Mouse (Mus musculus): ENCODE measurements around the gene Epgn. TPM values are rescaled to one million over a fixed set of nuclear protein-coding genes. Genes with fewer than 3 reads are reported as not detected.

Epgn gene
- total and polyA plus RNA-seq, 3 experiments = not detected

DNA sequence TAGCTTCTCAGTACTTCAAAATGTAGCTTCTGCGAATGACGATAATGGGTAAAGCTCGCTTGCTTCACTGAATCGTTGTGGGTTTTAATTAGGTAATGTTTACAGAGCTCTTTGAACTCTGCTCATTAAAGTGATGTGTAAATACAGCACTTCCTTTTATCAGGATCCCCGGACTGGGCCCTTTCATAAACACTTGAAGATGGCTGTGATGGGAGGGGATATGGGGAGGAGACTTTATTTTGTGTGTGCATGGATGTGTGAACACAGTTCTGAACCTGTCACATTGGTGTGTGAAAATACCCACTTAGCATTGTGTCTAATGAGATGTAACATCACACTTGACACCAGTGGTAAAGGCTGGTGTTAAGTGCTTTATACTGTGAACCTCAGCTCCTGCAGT, 39.7 kb upstream of the Epgn start:
- DNase-seq (ENCODE audit: low read depth, low spot score) = no peak
- peaks cover 0 to 10% of the 10 kb centered on the region in 2 experiments; a peak in 2 of 4 replicates for H3K27me3 ChIP-seq (ENCODE audit: control insufficient read depth in 1 of 2, insufficient read depth in 2 of 2, low read length in 2 of 2)
- H3K9ac ChIP-seq (ENCODE audit: control insufficient read depth, low read depth, low read length, poor library complexity, severe bottlenecking) = no peak overlapping the region
- H3K4me1 ChIP-seq (ENCODE audit: control insufficient read depth in 1 of 2, insufficient read depth in 2 of 2, low read length in 2 of 2) = no peaks in the 10 kb centered on the region
- TF ChIP-seq EP300 (IDR thresholded peaks at IDR 0.05; ENCODE audit: low read depth in 1 of 2, low read length in 2 of 2) = no peak
- H3K36me3 ChIP-seq (ENCODE audit: control insufficient read depth in 1 of 2, insufficient read depth in 2 of 2, low read length in 2 of 2) = no peaks in the 10 kb centered on the region
- H3K9me3 ChIP-seq (replicated peaks; ENCODE audit: insufficient read depth, low read length) = no peaks in the 10 kb centered on the region
- no peaks in the 10 kb centered on the region for H3K79me2 ChIP-seq (ENCODE audit: control insufficient read depth, insufficient read depth, low read length, poor library complexity)
- no peak overlapping the region for H3K4me3 ChIP-seq (ENCODE audit: control insufficient read depth in 1 of 2, insufficient read depth in 1 of 2, low read depth in 2 of 2, low read length in 2 of 2)
- no peak overlapping the region for H3K27ac ChIP-seq (ENCODE audit: control insufficient read depth, low read depth, low read length)

DNA sequence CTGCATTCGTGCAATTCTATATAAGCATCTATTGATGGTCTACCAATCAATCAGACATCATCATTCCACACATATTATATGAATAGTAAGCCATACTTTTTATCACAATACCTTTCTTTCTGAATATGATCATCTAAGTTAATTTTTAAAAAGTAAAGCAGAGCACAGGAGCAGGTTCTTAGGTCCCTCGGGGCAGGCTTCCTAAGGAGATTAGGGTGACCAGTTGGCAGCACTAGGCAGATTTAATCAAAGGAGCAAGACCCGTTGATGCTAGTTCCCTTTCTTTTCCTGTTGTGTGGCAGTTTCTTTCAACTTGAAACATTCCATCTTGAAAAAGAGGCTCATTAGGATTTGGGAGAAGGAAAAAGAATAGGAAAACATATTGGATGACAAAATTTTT, 39.1 kb upstream of the Epgn start:
- H3K27ac ChIP-seq (ENCODE audit: control insufficient read depth, low read depth, low read length) = no peak overlapping the region
- peaks cover 0 to 8% of the 10 kb centered on the region in 2 experiments; a peak in 2 of 4 replicates for H3K27me3 ChIP-seq (ENCODE audit: control insufficient read depth in 1 of 2, insufficient read depth in 2 of 2, low read length in 2 of 2)
- H3K4me3 ChIP-seq (ENCODE audit: control insufficient read depth in 1 of 2, insufficient read depth in 1 of 2, low read depth in 2 of 2, low read length in 2 of 2) = no peak overlapping the region
- no peaks in the 10 kb centered on the region for H3K79me2 ChIP-seq (ENCODE audit: control insufficient read depth, insufficient read depth, low read length, poor library complexity)
- no peaks in the 10 kb centered on the region for H3K9me3 ChIP-seq (replicated peaks; ENCODE audit: insufficient read depth, low read length)
- no peaks in the 10 kb centered on the region for H3K4me1 ChIP-seq (ENCODE audit: control insufficient read depth in 1 of 2, insufficient read depth in 2 of 2, low read length in 2 of 2)
- no peak overlapping the region for H3K9ac ChIP-seq (ENCODE audit: control insufficient read depth, low read depth, low read length, poor library complexity, severe bottlenecking)
- no peaks in the 10 kb centered on the region for H3K36me3 ChIP-seq (ENCODE audit: control insufficient read depth in 1 of 2, insufficient read depth in 2 of 2, low read length in 2 of 2)
- DNase-seq (ENCODE audit: low read depth, low spot score) = no peak
- TF ChIP-seq CHD2 (IDR thresholded peaks at IDR 0.05; ENCODE audit: low read length) = no peak
- TF ChIP-seq TBP (IDR thresholded peaks at IDR 0.05; ENCODE audit: low read depth, low read length) = no peak
- TF ChIP-seq EP300 (IDR thresholded peaks at IDR 0.05; ENCODE audit: low read depth in 1 of 2, low read length in 2 of 2) = no peak
- no peak for TF ChIP-seq USF2 (IDR thresholded peaks at IDR 0.05; ENCODE audit: borderline replicate concordance in 1 of 2, insufficient read depth in 1 of 2, low read depth in 1 of 2, low read length in 2 of 2)
- TF ChIP-seq GABPA (IDR thresholded peaks at IDR 0.05; ENCODE audit: low read depth, low read length) = no peak
- no peak for TF ChIP-seq BHLHE40 (IDR thresholded peaks at IDR 0.05; ENCODE audit: borderline replicate concordance, low read depth, low read length)
- TF ChIP-seq ZKSCAN1 (IDR thresholded peaks at IDR 0.05; ENCODE audit: low read depth, low read length) = no peak
- TF ChIP-seq MAX (IDR thresholded peaks at IDR 0.05; ENCODE audit: low read length) = no peak
- no peak for TF ChIP-seq NRF1 (IDR thresholded peaks at IDR 0.05; ENCODE audit: insufficient read depth, low read depth, low read length, poor library complexity, severe bottlenecking)

DNA sequence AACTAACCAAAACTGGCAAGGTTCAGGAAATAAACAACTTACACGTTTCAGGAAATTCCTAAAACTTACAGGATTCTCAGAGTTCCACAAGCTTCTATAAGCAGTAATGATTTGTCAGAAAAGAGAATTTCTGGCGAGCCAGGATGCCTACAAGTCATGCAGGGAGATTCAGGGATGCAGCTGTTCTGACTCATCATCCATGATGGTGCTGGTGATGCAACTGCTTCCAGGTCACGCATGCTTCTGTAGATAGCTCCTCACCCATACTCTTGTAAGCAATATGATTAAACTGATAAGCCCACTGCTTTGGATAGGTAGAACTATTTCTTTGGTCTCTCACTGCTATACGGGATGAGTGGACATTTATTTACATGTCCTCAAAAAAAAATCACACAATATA, 38.7 kb upstream of the Epgn start:
- no peak overlapping the region for H3K4me3 ChIP-seq (ENCODE audit: control insufficient read depth in 1 of 2, insufficient read depth in 1 of 2, low read depth in 2 of 2, low read length in 2 of 2)
- TF ChIP-seq ELF1 (IDR thresholded peaks at IDR 0.05; ENCODE audit: low read depth, low read length) = no peak
- no peak for TF ChIP-seq GATA1 (IDR thresholded peaks at IDR 0.05; ENCODE audit: low read depth, low read length)
- no peak for TF ChIP-seq MYC (IDR thresholded peaks at IDR 0.05; ENCODE audit: low read depth, low read length)
- TF ChIP-seq ETS1 (IDR thresholded peaks at IDR 0.05; ENCODE audit: low read depth, low read length) = no peak
- no peak for TF ChIP-seq SIN3A (IDR thresholded peaks at IDR 0.05; ENCODE audit: low read length)
- TF ChIP-seq SMC3 (IDR thresholded peaks at IDR 0.05; ENCODE audit: low read depth, low read length) = no peak
- TF ChIP-seq BHLHE40 (IDR thresholded peaks at IDR 0.05; ENCODE audit: borderline replicate concordance, low read depth, low read length) = no peak
- TF ChIP-seq CHD1 (IDR thresholded peaks at IDR 0.05; ENCODE audit: low read depth, low read length) = no peak
- TF ChIP-seq EP300 (IDR thresholded peaks at IDR 0.05; ENCODE audit: low read depth in 1 of 2, low read length in 2 of 2) = no peak
- no peak for TF ChIP-seq MEF2A (IDR thresholded peaks at IDR 0.05; ENCODE audit: extremely low read depth, insufficient replicate concordance, low read depth, low read length, poor library complexity, severe bottlenecking)
- TF ChIP-seq MAX (IDR thresholded peaks at IDR 0.05; ENCODE audit: low read length) = no peak
- TF ChIP-seq RCOR1 (IDR thresholded peaks at IDR 0.05; ENCODE audit: low read depth, low read length) = no peak
- no peak for TF ChIP-seq RAD21 (IDR thresholded peaks at IDR 0.05; ENCODE audit: low read depth, low read length)
- no peak for TF ChIP-seq ZMIZ1 (IDR thresholded peaks at IDR 0.05; ENCODE audit: low read depth, low read length)

More for the DNA sequence above, 38.7 kb upstream of the Epgn start:
- Histone ChIP-seq H3K79me2 (ENCODE audit: control insufficient read depth, insufficient read depth, low read length, poor library complexity) (no peaks in the 10 kb centered on the region), H3K9ac (ENCODE audit: control insufficient read depth, low read depth, low read length, poor library complexity, severe bottlenecking) (no peak overlapping the region), H3K4me1 (ENCODE audit: control insufficient read depth in 1 of 2, insufficient read depth in 2 of 2, low read length in 2 of 2) (no peaks in the 10 kb centered on the region), H3K9me3 (replicated peaks; ENCODE audit: insufficient read depth, low read length) (no peaks in the 10 kb centered on the region), H3K27ac (ENCODE audit: control insufficient read depth, low read depth, low read length) (no peak overlapping the region), H3K36me3 (ENCODE audit: control insufficient read depth in 1 of 2, insufficient read depth in 2 of 2, low read length in 2 of 2) (no peaks in the 10 kb centered on the region), H3K27me3 (ENCODE audit: control insufficient read depth in 1 of 2, insufficient read depth in 2 of 2, low read length in 2 of 2) (peaks cover 0 to 8% of the 10 kb centered on the region in 2 experiments; a peak in 1 of 4 replicates)
- DNase-seq (ENCODE audit: low read depth, low spot score) = no peak

All from MEL (cell line).